Mouse (Mus musculus): ENCODE measurements around the gene Vwa7.

DNA sequence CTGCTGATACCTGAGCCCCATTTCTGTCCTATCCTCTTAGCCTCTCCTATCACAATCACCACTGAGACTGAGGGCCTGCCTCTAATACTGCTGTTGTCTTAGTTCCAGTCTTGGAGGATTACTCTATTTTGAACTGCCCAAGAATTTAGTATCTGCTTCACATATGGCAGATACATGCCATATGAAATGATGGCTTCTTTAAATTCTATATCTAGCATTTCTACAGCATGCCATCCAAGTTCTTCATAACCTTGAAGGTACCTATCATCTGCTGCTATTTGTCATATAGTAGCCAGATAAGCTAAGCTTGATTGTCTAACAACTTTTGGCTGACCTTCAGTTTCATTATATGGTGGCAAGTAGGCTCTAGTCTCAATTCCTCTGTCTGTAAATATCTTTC is 21.6 kb upstream of the Vwa7 start:
- TF ChIP-seq CTCF (IDR thresholded peaks at IDR 0.05), result no peak
- no peak for TF ChIP-seq EP300 (IDR thresholded peaks at IDR 0.05; ENCODE audit: insufficient read depth, low read depth, low read length)
- TF ChIP-seq POLR2A (IDR thresholded peaks at IDR 0.05; ENCODE audit: insufficient read depth, low read depth, low read length), result no peak

All from heart, adult 2 months (tissue).